Mouse (Mus musculus): Measurements from ENCODE around the gene Clk2. TPM values are rescaled to one million over a fixed set of nuclear protein-coding genes. Genes with fewer than 3 reads are reported as not detected.
A peak's percentile ranks its signal among the peaks of the same experiment; 100 is the strongest.

Clk2 gene
- polyA plus RNA-seq, 1 experiment from 2014 or later, result 18.0 TPM

DNA sequence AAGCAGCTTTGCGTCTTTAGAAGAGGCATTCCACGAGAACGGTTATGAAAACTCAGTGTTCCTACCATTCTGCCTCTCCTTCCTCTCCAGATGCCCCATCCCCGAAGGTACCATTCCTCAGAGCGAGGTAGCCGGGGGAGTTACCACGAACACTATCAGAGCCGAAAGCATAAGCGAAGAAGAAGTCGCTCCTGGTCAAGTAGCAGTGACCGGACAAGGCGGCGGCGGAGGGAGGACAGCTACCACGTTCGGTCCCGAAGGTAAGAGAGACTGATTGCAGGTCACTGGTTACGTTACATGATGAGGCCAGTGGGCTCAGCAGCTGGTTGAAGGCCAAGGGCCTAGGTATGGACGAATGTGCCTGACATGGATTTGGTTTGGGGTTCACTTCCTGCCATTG, 2.4 kb downstream of the Clk2 start:
- Histone ChIP-seq H3K9ac (ENCODE audit: low read depth, low read length) (no peak overlapping the region), H3K4me3 (ENCODE audit: low read length) (no peak overlapping the region), H3K27me3 (replicated peaks; ENCODE audit: control insufficient read depth, insufficient read depth, low read length) (no peaks in the 10 kb centered on the region), H3K36me3 (ENCODE audit: control insufficient read depth, insufficient read depth, low read length) (peaks cover 23% of the 10 kb centered on the region), H3K27ac (ENCODE audit: low read length) (no peak overlapping the region), H3K4me2 (ENCODE audit: low read depth, low read length) (no peak overlapping the region), H3K9me3 (ENCODE audit: control insufficient read depth, low read length) (no peaks in the 10 kb centered on the region), H3K4me1 (ENCODE audit: control insufficient read depth, insufficient read depth, low read length) (peaks cover 18% of the 10 kb centered on the region)
- WGBS, result 93% methylated on average over 19 of the region's 19 CpGs
- ATAC-seq, result no peak

DNA sequence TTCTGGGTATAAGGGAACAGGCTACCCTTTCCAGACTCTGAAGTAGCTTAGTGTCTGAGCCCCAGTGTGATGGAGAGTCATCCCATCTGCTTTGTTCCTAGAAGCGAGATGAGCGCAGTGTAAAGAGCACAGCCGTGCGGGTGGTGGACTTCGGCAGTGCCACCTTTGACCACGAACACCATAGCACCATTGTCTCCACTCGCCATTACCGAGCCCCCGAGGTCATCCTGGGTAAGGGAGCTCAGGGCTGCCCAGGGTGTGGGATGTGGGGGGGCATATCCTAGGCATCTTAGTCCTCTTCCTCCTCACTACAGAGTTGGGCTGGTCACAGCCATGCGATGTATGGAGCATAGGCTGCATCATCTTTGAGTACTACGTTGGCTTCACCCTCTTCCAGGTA, 10.2 kb downstream of the Clk2 start:
- Histone ChIP-seq H3K27me3 (replicated peaks; ENCODE audit: control insufficient read depth, insufficient read depth, low read length) (no peaks in the 10 kb centered on the region), H3K9ac (ENCODE audit: low read depth, low read length) (no peak overlapping the region), H3K9me3 (ENCODE audit: control insufficient read depth, low read length) (no peaks in the 10 kb centered on the region), H3K4me2 (ENCODE audit: low read depth, low read length) (no peak overlapping the region), H3K27ac (ENCODE audit: low read length) (no peak overlapping the region), H3K36me3 (ENCODE audit: control insufficient read depth, insufficient read depth, low read length) (peaks cover 32% of the 10 kb centered on the region), H3K4me1 (ENCODE audit: control insufficient read depth, insufficient read depth, low read length) (peaks cover 9% of the 10 kb centered on the region), H3K4me3 (ENCODE audit: low read length) (no peak overlapping the region)
- no peak for ATAC-seq
- WGBS, result 92% methylated on average over 11 of the region's 11 CpGs

DNA sequence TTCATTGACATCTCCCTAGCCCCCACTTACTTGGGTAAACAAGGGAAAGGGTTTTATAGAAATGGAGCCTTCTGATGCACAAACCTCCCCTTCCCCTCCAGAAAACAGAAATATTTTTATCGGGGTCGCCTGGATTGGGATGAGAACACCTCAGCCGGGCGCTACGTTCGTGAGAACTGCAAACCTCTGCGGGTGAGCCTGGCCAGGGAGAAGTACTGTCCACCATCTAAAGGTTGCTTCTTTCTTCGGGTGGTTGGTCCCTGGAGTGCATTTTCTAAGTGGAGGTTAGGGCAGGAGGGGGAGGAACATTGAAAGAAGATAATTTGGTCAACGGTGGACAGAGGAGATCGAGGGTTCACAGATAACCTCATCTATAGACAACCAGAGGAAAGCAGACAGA, 10.9 kb downstream of the Clk2 start:
- Histone ChIP-seq H3K9me3 (ENCODE audit: control insufficient read depth, low read length) (no peaks in the 10 kb centered on the region), H3K4me2 (ENCODE audit: low read depth, low read length) (no peak overlapping the region), H3K4me3 (ENCODE audit: low read length) (no peak overlapping the region), H3K4me1 (ENCODE audit: control insufficient read depth, insufficient read depth, low read length) (peaks cover 9% of the 10 kb centered on the region), H3K27me3 (replicated peaks; ENCODE audit: control insufficient read depth, insufficient read depth, low read length) (no peaks in the 10 kb centered on the region), H3K36me3 (ENCODE audit: control insufficient read depth, insufficient read depth, low read length) (peaks cover 27% of the 10 kb centered on the region), H3K27ac (ENCODE audit: low read length) (no peak overlapping the region), H3K9ac (ENCODE audit: low read depth, low read length) (no peak overlapping the region)
- no peak for ATAC-seq
- WGBS, result 91% methylated on average over 10 of the region's 10 CpGs

DNA sequence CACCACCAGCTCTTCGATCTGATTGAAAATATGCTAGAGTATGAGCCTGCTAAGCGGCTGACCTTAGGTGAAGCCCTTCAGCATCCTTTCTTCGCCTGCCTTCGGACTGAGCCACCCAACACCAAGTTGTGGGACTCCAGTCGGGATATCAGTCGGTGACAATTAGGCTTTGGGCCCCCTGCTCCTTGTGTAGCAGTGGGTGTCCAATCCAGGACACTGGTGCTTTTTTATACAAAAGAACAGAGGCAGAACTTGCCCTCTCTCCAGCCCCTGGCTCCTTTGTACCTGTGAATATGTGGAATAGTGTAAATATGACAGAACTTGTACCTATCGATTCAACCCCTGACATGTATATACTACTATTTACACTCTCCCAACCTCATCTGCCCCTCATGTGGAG, 11.8 kb downstream of the Clk2 start:
- Histone ChIP-seq H3K4me3 (ENCODE audit: low read length) (no peak overlapping the region), H3K27me3 (replicated peaks; ENCODE audit: control insufficient read depth, insufficient read depth, low read length) (no peaks in the 10 kb centered on the region), H3K36me3 (ENCODE audit: control insufficient read depth, insufficient read depth, low read length) (peaks cover 26% of the 10 kb centered on the region), H3K9me3 (ENCODE audit: control insufficient read depth, low read length) (no peaks in the 10 kb centered on the region), H3K4me2 (ENCODE audit: low read depth, low read length) (no peak overlapping the region), H3K9ac (ENCODE audit: low read depth, low read length) (no peak overlapping the region), H3K4me1 (ENCODE audit: control insufficient read depth, insufficient read depth, low read length) (peaks cover 9% of the 10 kb centered on the region), H3K27ac (ENCODE audit: low read length) (no peak overlapping the region)
- 0 out of 2 replicates have a peak, but pooled peaks have one; percentile 1 for ATAC-seq
- 80% methylated on average over 7 of the region's 7 CpGs for WGBS

DNA sequence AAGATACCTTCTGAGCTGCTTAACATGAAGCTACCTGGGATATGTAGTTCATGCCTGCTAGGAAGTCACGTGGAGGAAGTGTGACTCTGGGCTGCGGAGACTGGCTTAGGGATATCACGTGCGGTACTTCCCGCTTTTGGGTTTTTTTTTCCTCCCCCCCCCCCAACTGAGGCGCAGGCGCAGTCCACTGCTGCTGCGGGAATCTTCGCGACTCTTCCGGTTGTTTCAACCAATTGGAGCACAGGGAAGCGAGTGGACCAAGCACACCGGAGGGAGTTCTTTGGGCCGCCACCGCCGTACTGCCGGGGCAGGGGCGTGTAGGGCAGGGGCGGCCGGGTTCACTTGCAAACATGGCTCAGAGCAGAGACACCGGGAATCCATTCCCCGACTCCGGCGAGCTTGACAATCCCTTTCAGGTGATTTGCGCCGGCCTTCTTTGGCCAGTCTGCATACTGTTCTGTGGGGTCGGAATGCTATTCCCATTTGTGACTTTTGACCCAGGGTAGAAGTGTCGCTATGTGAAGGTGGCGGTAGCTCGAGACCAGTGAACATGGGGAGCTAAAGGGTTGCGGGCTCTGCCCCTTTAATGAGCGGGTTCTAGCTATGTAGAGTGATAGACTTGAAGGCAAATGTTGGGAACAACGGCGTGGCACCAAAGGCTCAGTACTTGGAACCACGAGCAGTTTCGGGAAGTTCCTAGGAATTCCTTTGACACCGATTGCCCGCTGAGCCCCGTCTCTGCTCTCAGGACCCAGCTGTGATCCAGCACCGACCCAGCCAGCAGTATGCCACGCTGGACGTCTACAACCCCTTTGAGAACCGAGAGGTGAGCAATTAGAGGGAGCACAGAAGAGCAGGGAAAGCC, 12.9 kb downstream of the Clk2 start, which contains the start of gene Scamp3:
Gene Scamp3 (plus strand): TSS at position 232 of the 865 bp plus-strand sequence.
- no peaks in the 10 kb centered on the region for H3K9me3 ChIP-seq (ENCODE audit: control insufficient read depth, low read length)
- H3K27ac ChIP-seq (ENCODE audit: low read length), result peak within 1 kb of the TSS; percentile 80
- peak within 1 kb of the TSS; percentile 69 for H3K4me2 ChIP-seq (ENCODE audit: low read depth, low read length)
- no peaks in the 10 kb centered on the region for H3K27me3 ChIP-seq (replicated peaks; ENCODE audit: control insufficient read depth, insufficient read depth, low read length)
- ATAC-seq, result peak; percentile 95
- H3K9ac ChIP-seq (ENCODE audit: low read depth, low read length), result peak within 1 kb of the TSS; percentile 80
- under 1% methylated on average over 43 of the region's 43 CpGs for WGBS
- H3K4me1 ChIP-seq (ENCODE audit: control insufficient read depth, insufficient read depth, low read length), result peaks cover 12% of the 10 kb centered on the region
- H3K4me3 ChIP-seq (ENCODE audit: low read length), result peak within 1 kb of the TSS; percentile 70
- peaks cover 26% of the 10 kb centered on the region for H3K36me3 ChIP-seq (ENCODE audit: control insufficient read depth, insufficient read depth, low read length)

DNA sequence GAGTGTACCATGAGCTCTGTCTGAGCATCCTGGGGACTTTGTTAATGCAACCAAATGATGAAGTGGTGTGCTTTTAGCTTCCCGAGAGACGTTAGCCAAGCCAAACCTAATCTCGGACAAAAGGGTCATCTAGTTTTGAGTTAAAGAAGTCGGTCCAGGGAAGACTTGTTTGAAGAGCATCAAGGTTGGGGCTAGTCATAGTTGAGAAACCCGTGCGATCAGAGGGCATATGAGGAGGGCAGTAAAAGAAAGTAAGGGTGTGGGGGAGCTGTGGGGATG, 13.5 kb downstream of the Clk2 start:
- ATAC-seq, result no peak
- H3K4me2 ChIP-seq (ENCODE audit: low read depth, low read length), result peak overlapping the region; percentile 69
- peaks cover 16% of the 10 kb centered on the region for H3K4me1 ChIP-seq (ENCODE audit: control insufficient read depth, insufficient read depth, low read length)
- no peaks in the 10 kb centered on the region for H3K27me3 ChIP-seq (replicated peaks; ENCODE audit: control insufficient read depth, insufficient read depth, low read length)
- peak overlapping the region; percentile 70 for H3K4me3 ChIP-seq (ENCODE audit: low read length)
- H3K36me3 ChIP-seq (ENCODE audit: control insufficient read depth, insufficient read depth, low read length), result peaks cover 25% of the 10 kb centered on the region
- WGBS, result 5% methylated on average over 6 of the region's 6 CpGs
- H3K27ac ChIP-seq (ENCODE audit: low read length), result peak overlapping the region; percentile 80
- H3K9me3 ChIP-seq (ENCODE audit: control insufficient read depth, low read length), result no peaks in the 10 kb centered on the region
- peak overlapping the region; percentile 80 for H3K9ac ChIP-seq (ENCODE audit: low read depth, low read length)

DNA sequence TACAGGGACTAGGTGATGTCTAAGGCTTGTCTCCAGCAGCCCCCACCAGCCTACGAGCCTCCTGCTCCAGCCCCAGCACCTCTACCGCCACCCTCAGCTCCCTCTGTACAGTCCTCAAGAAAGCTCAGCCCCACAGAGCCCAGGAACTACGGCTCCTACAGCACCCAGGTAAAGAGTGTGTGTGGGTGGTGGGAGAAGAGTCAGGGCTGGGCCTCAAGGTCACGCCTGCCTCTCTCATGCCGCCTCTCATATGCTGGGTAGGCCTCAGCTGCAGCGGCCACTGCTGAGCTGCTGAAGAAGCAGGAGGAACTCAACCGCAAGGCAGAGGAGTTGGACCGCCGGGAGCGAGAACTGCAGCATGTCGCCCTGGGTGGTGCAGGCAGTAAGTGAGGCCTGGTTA, 14.5 kb downstream of the Clk2 start:
- H3K36me3 ChIP-seq (ENCODE audit: control insufficient read depth, insufficient read depth, low read length), result peaks cover 18% of the 10 kb centered on the region
- peak overlapping the region; percentile 69 for H3K4me2 ChIP-seq (ENCODE audit: low read depth, low read length)
- 83% methylated on average over 11 of the region's 11 CpGs for WGBS
- H3K4me1 ChIP-seq (ENCODE audit: control insufficient read depth, insufficient read depth, low read length), result peaks cover 24% of the 10 kb centered on the region
- no peaks in the 10 kb centered on the region for H3K27me3 ChIP-seq (replicated peaks; ENCODE audit: control insufficient read depth, insufficient read depth, low read length)
- H3K27ac ChIP-seq (ENCODE audit: low read length), result no peak overlapping the region
- H3K9me3 ChIP-seq (ENCODE audit: control insufficient read depth, low read length), result no peaks in the 10 kb centered on the region
- H3K9ac ChIP-seq (ENCODE audit: low read depth, low read length), result peak overlapping the region; percentile 23; the same call in 1 of the 2 replicates
- ATAC-seq, result no peak
- H3K4me3 ChIP-seq (ENCODE audit: low read length), result no peak overlapping the region

DNA sequence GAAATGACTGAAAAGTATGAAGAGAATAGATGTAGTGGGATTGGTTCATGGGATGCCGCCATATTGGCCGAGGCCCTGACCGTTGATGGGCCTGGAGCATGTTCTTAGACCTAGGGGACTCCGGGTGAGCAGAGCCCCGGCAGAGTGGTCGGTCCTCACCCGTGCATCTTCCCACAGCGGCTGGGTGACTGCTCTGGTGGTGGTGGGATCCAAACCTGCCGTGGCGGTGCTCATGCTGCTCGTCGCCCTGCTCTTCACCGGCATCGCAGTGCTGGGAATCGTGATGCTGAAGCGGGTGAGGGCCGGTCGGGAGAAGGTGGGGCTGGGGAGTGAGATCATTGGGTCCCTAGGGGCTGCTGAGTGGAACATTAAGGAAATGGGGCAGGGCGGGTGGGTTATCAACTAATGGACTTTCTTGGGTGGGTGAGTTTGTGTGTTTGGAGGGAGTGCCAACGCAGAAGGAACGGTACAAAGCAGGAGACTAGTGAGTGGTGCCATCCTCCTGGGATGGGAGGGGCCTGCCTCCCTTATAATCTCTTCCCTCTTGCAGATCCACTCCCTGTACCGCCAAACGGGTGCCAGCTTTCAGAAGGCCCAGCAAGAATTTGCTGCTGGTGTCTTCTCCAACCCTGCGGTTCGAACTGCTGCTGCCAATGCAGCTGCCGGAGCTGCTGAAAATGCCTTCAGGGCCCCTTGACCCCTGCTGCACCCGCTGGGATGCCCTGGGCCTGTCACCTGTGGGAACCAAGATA, 17.3 kb downstream of the Clk2 start:
- WGBS, result 90% methylated on average over 27 of the region's 27 CpGs
- no peak overlapping the region for H3K27ac ChIP-seq (ENCODE audit: low read length)

DNA sequence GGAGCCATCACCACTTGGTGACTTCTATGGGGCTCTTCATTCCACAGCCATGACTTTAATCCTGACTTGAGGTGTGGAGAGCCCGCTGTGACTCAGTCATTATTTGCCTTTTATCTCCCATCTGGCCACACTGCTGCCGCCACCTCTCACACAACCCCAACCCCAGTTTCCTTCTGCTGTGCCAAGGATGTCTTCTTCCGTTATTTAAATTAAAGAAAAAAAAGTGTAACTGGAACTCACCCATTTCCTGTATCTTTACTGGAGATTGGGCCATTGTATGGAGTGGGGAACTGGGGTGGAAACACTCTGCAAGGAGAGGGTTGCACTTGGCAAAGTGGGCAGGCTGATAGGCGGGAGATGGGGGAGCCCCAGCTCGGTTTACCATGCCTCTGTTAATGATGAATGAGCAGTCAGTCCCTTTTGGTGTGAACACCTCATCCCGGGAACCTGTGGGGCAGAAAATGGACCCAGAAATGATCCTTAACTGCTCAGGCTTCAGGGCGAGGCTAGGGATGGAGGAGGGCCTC, 18.0 kb downstream of the Clk2 start:
- Histone ChIP-seq H3K36me3 (ENCODE audit: control insufficient read depth, insufficient read depth, low read length) (peaks cover 6% of the 10 kb centered on the region; the same call in 1 of the 2 replicates), H3K9ac (ENCODE audit: low read depth, low read length) (peak overlapping the region; percentile 85; the same call in 1 of the 2 replicates), H3K4me2 (ENCODE audit: low read depth, low read length) (peak overlapping the region; percentile 94), H3K27ac (ENCODE audit: low read length) (peak overlapping the region; percentile 28; the same call in 1 of the 2 replicates), H3K9me3 (ENCODE audit: control insufficient read depth, low read length) (no peaks in the 10 kb centered on the region), H3K27me3 (replicated peaks; ENCODE audit: control insufficient read depth, insufficient read depth, low read length) (no peaks in the 10 kb centered on the region), H3K4me1 (ENCODE audit: control insufficient read depth, insufficient read depth, low read length) (peaks cover 37% of the 10 kb centered on the region), H3K4me3 (ENCODE audit: low read length) (peak overlapping the region; percentile 75)
- WGBS, result 43% methylated on average over 7 of the region's 7 CpGs
- no peak for ATAC-seq

More for the DNA sequence above, 17.3 kb downstream of the Clk2 start:
- Histone ChIP-seq H3K36me3 (ENCODE audit: control insufficient read depth, insufficient read depth, low read length) (peaks cover 6% of the 10 kb centered on the region; the same call in 1 of the 2 replicates), H3K9ac (ENCODE audit: low read depth, low read length) (no peak overlapping the region), H3K27me3 (replicated peaks; ENCODE audit: control insufficient read depth, insufficient read depth, low read length) (no peaks in the 10 kb centered on the region), H3K4me2 (ENCODE audit: low read depth, low read length) (no peak overlapping the region), H3K4me1 (ENCODE audit: control insufficient read depth, insufficient read depth, low read length) (peaks cover 37% of the 10 kb centered on the region), H3K9me3 (ENCODE audit: control insufficient read depth, low read length) (no peaks in the 10 kb centered on the region), H3K4me3 (ENCODE audit: low read length) (no peak overlapping the region)
- no peak for ATAC-seq
